Mouse (Mus musculus) forebrain, embryonic 13.5 days (tissue): ENCODE data around the gene Prdx2. TPM values are rescaled to one million over a fixed set of nuclear protein-coding genes. Genes with fewer than 3 reads are reported as not detected.
A peak's percentile ranks its signal among the peaks of the same experiment; 100 is the strongest.

Experiments
- ATAC-seq: fragments of 200-750 bp; cut with Nextera tagmentation; 2 replicates; pipeline ENCODE4 v1.8.0; 2017
- H3K27ac ChIP-seq: fragments of 300-500 bp; sonication (generic); 2 replicates; pipeline ENCODE4 v1.5.1; 2015; ENCODE audit warnings: inconsistent platforms, mild to moderate bottlenecking, moderate library complexity
- H3K27me3 ChIP-seq: fragments of 300-500 bp; sonication (generic); 2 replicates; pipeline ENCODE4 v1.6.1; 2015; ENCODE audit warnings: mild to moderate bottlenecking, inconsistent platforms
- H3K36me3 ChIP-seq: fragments of 300-500 bp; sonication (generic); 2 replicates; pipeline ENCODE4 v1.6.1; 2015; ENCODE audit warnings: mild to moderate bottlenecking, inconsistent platforms; ENCODE audit not compliant: poor library complexity, severe bottlenecking
- H3K4me1 ChIP-seq: fragments of 300-500 bp; sonication (generic); 2 replicates; pipeline ENCODE4 v1.6.1; 2015; ENCODE audit warnings: inconsistent platforms
- H3K4me2 ChIP-seq: fragments of 300-500 bp; sonication (generic); 2 replicates; pipeline ENCODE4 v1.6.1; 2015; ENCODE audit warnings: inconsistent platforms, mild to moderate bottlenecking, moderate library complexity
- H3K4me3 ChIP-seq: fragments of 300-500 bp; sonication (generic); 2 replicates; pipeline ENCODE4 v1.5.1; 2015; ENCODE audit warnings: mild to moderate bottlenecking, inconsistent platforms
- H3K9ac ChIP-seq: fragments of 300-500 bp; sonication (generic); 2 replicates; pipeline ENCODE4 v1.6.1; 2015; ENCODE audit warnings: mild to moderate bottlenecking, inconsistent platforms
- H3K9me3 ChIP-seq: fragments of 300-500 bp; sonication (generic); replicated peaks from 2 replicates; pipeline ENCODE4 v1.6.1; 2016; ENCODE audit warnings: inconsistent platforms
- WGBS: fragments of 180-500 bp; shearing (Covaris S2); methylation state at CpG from one replicate; pipeline ENCODE4 v1.1.7; 2015; 5-methylcytosine and 5-hydroxymethylcytosine counted together
- polyA plus RNA-seq: library from polyadenylated mRNA; unstranded; fragments of >200 nt; fragmentation: Nextera tagmentation; extraction: Ambion mirVana; gene quantifications from 2 replicates; pipeline ENCODE4 v1.2.1, GENCODE M21; 2015

Gene Prdx2
- polyA plus RNA-seq, 1 experiment from 2014 or later = 1,662 TPM

DNA sequence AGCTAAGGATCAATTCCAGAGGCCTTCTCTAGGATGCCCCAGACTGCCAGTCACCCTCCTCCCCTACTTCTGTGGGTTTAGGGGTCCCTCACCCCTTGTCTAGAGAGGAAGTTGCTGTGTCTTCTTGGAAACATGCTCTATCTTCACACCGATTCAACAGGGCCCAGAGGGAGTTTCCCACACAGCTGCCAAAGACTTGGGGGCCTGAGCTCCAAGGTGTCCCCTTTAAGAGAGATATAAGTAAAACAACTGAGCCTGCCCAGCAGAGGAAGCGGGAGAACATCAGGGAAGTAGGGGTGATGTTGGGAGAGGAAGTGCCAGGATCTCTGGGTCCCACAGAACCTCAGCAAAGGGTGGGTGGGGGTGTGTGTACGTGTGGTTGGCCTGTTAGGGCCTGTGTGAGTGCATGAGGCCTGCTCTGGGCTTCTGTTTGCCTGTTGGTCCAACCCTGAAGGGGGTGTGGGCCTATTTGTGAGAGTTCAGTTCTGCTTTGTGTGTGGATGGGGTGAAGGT, 13.2 kb downstream of the Prdx2 start:
- 64% methylated on average over 3 of the region's 3 CpGs for WGBS
- no peak overlapping the region for H3K9ac ChIP-seq
- no peak overlapping the region for H3K4me3 ChIP-seq
- no peak overlapping the region for H3K27ac ChIP-seq
- no peak for ATAC-seq
- no peaks in the 10 kb centered on the region for H3K9me3 ChIP-seq
- H3K36me3 ChIP-seq = no peaks in the 10 kb centered on the region
- H3K4me1 ChIP-seq = peaks cover 59% of the 10 kb centered on the region
- H3K4me2 ChIP-seq = no peak overlapping the region
- peaks cover 76% of the 10 kb centered on the region for H3K27me3 ChIP-seq

DNA sequence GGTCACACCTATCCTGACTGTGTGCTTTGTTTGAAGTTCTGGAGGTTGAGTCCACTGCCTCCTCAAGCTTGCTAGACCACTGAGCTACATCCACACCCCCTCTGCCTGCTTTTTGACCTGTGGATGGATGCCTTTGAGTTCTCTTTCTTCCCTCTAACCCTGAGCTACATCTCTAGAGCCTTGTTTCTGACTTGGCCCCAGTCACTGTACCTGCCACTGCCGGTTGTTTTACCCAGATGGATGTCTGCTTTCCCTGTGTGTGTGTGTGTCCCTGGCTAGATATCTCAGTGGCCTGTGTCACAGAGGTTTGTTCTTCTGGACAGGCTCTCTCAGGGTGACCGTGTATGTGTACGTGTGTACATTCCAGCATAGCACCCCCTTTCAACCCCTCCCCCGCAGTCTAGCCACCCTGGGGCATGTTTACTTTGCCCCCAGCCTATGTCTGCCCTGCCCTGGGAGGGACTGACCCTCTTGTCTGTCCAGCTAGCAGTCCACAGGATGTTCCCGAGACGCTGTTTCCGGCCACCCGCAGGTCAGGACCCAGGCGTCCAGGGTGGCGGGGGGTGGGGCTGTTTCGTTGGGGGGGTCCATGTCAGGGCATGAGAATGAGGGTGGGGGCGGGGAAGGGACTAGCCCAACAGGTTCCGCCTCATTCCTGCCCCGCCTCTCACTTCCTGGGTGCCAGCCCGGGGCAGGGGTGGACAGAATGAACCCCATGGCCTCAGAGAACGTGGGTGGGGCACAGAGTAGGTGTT, 15.1 kb downstream of the Prdx2 start:
- peak overlapping the region; percentile 98 for H3K4me2 ChIP-seq
- H3K4me1 ChIP-seq = peaks cover 44% of the 10 kb centered on the region
- peaks cover 64% of the 10 kb centered on the region for H3K27me3 ChIP-seq
- 23% methylated on average over 16 of the region's 16 CpGs for WGBS
- H3K9ac ChIP-seq = 0 out of 2 replicates have a peak overlapping the region, but pooled peaks have one; percentile 70
- H3K36me3 ChIP-seq = no peaks in the 10 kb centered on the region
- ATAC-seq = no peak
- H3K9me3 ChIP-seq = no peaks in the 10 kb centered on the region
- no peak overlapping the region for H3K27ac ChIP-seq
- peak overlapping the region; percentile 50; the same call in 1 of the 2 replicates for H3K4me3 ChIP-seq

DNA sequence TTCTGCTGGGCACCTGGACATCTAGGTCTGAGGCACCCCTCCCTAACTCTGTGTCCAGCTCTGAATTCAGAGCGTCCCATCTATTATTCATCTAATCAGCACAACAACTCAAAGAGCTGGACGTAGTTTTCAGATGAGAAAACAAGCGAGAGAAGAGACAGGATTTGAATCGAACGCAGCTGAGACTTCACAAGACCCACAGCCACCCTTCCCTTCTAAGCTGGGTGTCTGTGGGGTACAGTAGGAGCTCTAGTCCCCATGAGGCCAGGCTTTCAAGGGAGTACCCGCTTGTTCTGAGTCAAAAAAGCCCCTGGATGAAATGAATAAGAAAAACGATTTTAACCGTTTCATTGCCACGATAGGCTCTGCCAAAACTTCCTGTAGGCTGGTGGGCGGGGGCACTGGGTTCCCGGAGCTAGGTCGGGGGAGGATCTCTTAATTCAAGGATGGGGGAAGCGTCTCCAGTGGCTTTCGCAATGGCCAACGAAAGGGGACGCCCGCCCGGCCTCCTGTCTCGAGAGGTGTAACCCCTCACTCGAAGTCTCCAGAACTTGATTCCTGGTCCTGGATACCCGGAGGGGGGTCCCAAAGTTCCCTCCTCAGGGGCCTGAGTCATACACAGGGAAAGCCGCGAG, 15.8 kb downstream of the Prdx2 start:
- Histone ChIP-seq H3K4me2 (peak overlapping the region; percentile 98), H3K9ac (peak overlapping the region; percentile 70), H3K27ac (peak overlapping the region; percentile 59; the same call in 1 of the 2 replicates), H3K4me1 (peaks cover 38% of the 10 kb centered on the region), H3K36me3 (no peaks in the 10 kb centered on the region), H3K4me3 (peak overlapping the region; percentile 50), H3K27me3 (peaks cover 58% of the 10 kb centered on the region), H3K9me3 (no peaks in the 10 kb centered on the region)
- WGBS = 1% methylated on average over 23 of the region's 23 CpGs
- ATAC-seq = no peak

DNA sequence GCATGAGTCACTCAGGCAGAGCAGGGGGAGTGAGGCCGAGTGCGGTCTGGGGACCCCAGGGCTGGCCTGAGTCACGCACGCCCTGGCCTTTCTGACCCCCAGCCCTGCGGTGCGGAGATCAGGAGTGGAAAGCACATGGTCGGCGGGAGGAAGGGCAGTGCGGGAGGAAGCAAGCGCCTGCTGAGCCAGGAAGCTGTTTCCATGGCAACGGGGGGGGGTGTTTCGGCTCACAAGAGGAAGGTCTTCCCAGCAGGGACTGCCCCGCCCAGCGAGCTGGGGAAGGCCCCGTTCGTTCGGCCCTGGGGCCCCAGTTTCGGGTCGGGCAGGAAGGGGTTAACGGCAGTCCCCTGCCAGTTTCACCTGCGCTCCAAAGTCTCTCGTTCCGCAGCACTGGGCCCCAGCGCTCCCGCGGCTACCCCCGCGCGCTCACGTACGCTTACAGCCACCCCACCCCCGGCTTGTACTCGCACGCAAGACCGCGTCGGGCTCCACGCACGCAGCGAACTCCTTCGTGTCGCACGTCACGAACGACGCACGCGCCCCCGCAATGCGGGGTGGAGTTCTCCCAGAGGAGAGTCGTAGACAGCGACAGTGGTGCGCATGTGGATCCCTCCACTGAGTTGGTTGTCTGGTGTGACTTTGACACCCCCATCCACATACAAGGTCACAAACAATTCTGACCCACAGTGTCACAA, 16.4 kb downstream of the Prdx2 start:
- H3K36me3 ChIP-seq = no peaks in the 10 kb centered on the region
- ATAC-seq = peak; percentile 61
- peaks cover 34% of the 10 kb centered on the region for H3K4me1 ChIP-seq
- H3K9ac ChIP-seq = peak overlapping the region; percentile 70
- no peaks in the 10 kb centered on the region for H3K9me3 ChIP-seq
- H3K27me3 ChIP-seq = peaks cover 51% of the 10 kb centered on the region
- peak overlapping the region; percentile 59 for H3K27ac ChIP-seq
- under 1% methylated on average over 49 of the region's 53 CpGs for WGBS
- H3K4me2 ChIP-seq = peak overlapping the region; percentile 98
- peak overlapping the region; percentile 50 for H3K4me3 ChIP-seq

DNA sequence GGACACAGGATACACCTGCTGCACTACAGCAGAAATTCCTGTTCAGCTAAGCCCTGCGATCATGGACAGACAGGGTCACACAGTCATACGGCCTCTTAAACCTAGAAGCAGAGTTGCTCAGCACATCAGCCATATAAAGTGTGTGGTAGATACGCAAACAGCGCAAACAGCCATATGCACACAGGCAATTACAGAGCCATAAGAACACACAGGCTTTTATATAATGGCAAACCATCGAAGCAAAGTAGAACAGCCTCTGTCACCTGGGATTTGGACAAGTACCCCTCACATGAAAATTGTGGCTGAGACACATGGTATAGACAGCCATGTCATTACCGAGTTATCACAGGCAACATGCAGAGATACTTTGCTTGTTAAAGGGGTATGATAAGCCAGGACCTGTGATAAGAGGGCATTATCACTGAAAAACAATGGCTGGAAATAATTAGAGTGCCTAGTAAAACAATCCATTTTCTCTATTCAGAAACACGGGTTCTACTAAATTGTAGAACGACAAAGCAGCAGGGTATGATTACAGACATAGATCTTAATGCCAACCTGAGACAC, 17.1 kb downstream of the Prdx2 start:
- 37% methylated on average over 8 of the region's 8 CpGs for WGBS

DNA sequence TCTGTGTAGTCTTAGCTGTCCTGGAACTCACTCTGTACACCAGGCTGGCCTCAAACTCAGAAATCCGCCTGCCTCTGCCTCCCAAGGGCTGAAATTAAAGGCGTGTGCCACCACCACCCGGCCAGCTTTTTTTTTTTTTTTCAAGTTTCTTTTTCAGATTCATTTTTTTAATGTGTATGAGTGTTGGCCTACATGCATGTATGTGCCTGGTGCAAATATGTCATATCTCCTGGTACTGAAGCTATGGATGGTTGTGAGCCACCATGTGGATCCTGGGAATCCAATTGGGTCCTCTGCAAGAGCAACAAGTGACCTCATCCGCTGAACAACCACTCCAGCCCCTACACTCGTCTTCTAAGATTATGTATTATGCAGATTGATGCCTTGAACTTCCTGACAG, 18.0 kb downstream of the Prdx2 start:
- peaks cover 40% of the 10 kb centered on the region for H3K27me3 ChIP-seq
- 84% methylated on average over 5 of the region's 5 CpGs for WGBS

More for the DNA sequence above, 17.1 kb downstream of the Prdx2 start:
- H3K9ac ChIP-seq = peak overlapping the region; percentile 70
- H3K4me2 ChIP-seq = peak overlapping the region; percentile 98
- H3K27ac ChIP-seq = peak overlapping the region; percentile 59; the same call in 1 of the 2 replicates
- peaks cover 47% of the 10 kb centered on the region for H3K27me3 ChIP-seq
- H3K4me3 ChIP-seq = peak overlapping the region; percentile 50
- H3K36me3 ChIP-seq = no peaks in the 10 kb centered on the region
- no peak for ATAC-seq
- no peaks in the 10 kb centered on the region for H3K9me3 ChIP-seq
- H3K4me1 ChIP-seq = peaks cover 33% of the 10 kb centered on the region

DNA sequence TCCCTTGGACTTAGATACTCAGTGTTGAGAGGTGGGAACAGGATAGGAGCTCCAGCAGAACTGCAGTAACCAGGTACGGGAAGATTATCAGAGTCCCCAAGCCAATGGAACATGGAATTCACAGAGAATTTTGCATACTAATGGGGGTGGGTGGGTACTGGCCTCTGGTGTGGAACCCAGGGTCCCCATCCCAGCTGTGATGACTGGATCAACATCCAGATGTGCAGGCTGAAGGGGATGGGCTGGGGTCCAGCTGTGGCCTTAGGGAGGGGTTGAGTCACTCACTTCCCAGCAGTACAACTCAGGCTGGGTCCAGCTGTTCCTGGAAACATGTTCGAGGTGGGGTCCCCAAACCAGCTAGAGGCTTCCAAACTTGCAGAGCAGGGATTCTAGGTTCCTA, 18.5 kb downstream of the Prdx2 start:
- H3K9me3 ChIP-seq = no peaks in the 10 kb centered on the region
- peaks cover 36% of the 10 kb centered on the region for H3K27me3 ChIP-seq
- H3K4me1 ChIP-seq = peaks cover 33% of the 10 kb centered on the region
- ATAC-seq = no peak
- H3K27ac ChIP-seq = no peak overlapping the region
- no peak overlapping the region for H3K4me3 ChIP-seq
- WGBS = 78% methylated on average over 2 of the region's 2 CpGs
- no peaks in the 10 kb centered on the region for H3K36me3 ChIP-seq
- no peak overlapping the region for H3K4me2 ChIP-seq
- no peak overlapping the region for H3K9ac ChIP-seq

More for the DNA sequence above, 18.0 kb downstream of the Prdx2 start:
- H3K4me2 ChIP-seq = no peak overlapping the region
- no peak overlapping the region for H3K4me3 ChIP-seq
- no peaks in the 10 kb centered on the region for H3K36me3 ChIP-seq
- no peak for ATAC-seq
- no peak overlapping the region for H3K9ac ChIP-seq
- no peak overlapping the region for H3K27ac ChIP-seq
- peaks cover 33% of the 10 kb centered on the region for H3K4me1 ChIP-seq
- no peaks in the 10 kb centered on the region for H3K9me3 ChIP-seq

DNA sequence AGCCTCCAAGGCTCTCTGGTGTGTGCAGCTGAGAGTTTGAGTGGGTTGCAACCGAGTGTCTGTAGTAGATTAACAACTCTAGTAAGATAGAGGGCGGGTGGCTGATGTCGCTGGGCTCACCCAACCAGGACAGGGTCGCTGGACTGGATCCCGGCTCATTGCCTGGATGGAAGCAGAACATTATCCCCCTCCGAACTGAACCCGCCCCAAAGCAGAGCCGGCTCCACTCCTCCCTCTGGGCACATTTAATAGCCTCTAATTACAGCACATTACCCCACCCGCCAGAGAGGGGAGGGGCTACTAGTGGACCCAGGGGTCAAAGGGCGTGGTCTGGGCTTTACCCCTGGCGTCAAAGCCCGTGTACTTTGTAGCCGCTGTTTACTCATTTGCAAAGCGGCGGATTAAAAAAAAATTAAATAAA, 19.9 kb downstream of the Prdx2 start:
- WGBS = 13% methylated on average over 15 of the region's 15 CpGs
- Histone ChIP-seq H3K27me3 (peaks cover 31% of the 10 kb centered on the region), H3K4me1 (peaks cover 33% of the 10 kb centered on the region), H3K27ac (no peak overlapping the region), H3K4me3 (no peak overlapping the region), H3K9ac (no peak overlapping the region), H3K4me2 (peak overlapping the region; percentile 89), H3K36me3 (no peaks in the 10 kb centered on the region), H3K9me3 (no peaks in the 10 kb centered on the region)
- no peak for ATAC-seq

DNA sequence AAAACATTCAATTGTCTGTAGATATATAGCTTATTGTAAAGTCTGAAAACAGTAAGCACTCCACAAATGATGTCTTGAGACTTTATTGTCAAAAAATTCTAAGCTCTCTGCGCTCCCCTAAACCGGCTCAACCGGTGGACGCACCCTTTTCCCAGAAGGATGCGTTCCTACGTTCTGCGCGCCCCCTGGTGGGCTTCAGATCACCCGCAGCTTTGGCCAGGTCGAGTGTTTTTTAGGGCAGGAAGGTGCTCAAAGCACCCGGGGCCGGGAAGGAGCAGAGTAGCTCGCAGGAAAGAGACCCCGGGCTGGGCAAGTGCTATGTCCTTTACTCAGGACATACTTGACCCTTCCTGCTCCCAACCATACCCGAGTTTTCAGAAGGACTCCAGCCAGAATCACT, 20.4 kb downstream of the Prdx2 start:
- WGBS = 0% methylated on average over 15 of the region's 15 CpGs
- H3K4me2 ChIP-seq = peak overlapping the region; percentile 89
- H3K27ac ChIP-seq = peak overlapping the region; percentile 75
- peak; percentile 59 for ATAC-seq
- H3K9ac ChIP-seq = peak overlapping the region; percentile 72
- H3K4me3 ChIP-seq = peak overlapping the region; percentile 57
- no peaks in the 10 kb centered on the region for H3K9me3 ChIP-seq
- no peaks in the 10 kb centered on the region for H3K36me3 ChIP-seq
- peaks cover 28% of the 10 kb centered on the region for H3K27me3 ChIP-seq
- peaks cover 29% of the 10 kb centered on the region for H3K4me1 ChIP-seq

DNA sequence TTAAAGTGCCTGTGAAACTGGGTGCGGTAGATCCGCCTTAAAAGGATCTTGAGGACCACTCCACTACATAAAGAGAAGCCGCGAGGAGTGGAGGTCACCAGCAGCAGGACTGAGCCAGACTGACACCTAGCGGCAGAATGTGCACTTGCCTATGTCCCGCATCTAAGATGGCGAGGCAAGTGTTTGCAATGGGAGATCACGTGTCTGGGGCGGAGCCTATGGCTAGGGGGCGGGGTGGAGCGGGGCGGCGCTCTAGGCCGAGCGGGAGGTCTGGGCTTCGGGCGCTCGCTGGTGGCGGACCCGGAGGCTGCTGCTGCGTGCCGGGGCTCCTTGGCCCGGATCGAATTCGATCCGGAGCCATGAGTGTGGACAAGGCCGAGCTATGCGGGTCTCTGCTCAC, 21.0 kb downstream of the Prdx2 start, which contains the start of gene Hook2:
TSS of gene Hook2 (plus strand) at position 255 of the 400 bp plus-strand sequence.
- Histone ChIP-seq H3K9me3 (no peaks in the 10 kb centered on the region), H3K4me3 (peak within 1 kb of the TSS; percentile 57), H3K4me2 (peak within 1 kb of the TSS; percentile 89), H3K9ac (peak within 1 kb of the TSS; percentile 75), H3K4me1 (peaks cover 24% of the 10 kb centered on the region), H3K27me3 (peaks cover 28% of the 10 kb centered on the region), H3K27ac (peak within 1 kb of the TSS; percentile 75), H3K36me3 (no peaks in the 10 kb centered on the region)
- peak; percentile 91 for ATAC-seq
- under 1% methylated on average over 28 of the region's 28 CpGs for WGBS

DNA sequence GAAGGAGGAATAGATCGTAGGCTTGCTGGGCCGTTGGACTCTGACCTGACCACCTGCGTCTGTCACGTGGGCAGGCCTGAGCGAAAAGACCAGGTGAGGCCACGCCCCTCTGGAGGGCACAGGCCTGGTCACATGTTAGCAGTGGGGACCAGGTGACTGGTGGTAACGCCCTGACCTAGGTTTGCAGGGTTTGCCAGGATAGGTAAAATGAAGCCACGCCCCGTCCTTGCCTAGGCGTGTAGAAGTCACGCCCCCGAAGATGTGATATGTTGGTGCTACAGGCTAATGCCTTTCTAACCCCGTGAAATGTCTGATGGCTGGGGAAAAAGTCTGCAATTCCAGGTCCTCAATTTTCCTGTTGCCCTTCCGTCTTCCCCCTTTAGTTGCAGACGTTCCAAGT, 21.4 kb downstream of the Prdx2 start:
- peak; percentile 34 for ATAC-seq
- peaks cover 24% of the 10 kb centered on the region for H3K4me1 ChIP-seq
- H3K27me3 ChIP-seq = peaks cover 32% of the 10 kb centered on the region
- H3K9me3 ChIP-seq = no peaks in the 10 kb centered on the region
- no peak overlapping the region for H3K27ac ChIP-seq
- peak overlapping the region; percentile 57 for H3K4me3 ChIP-seq
- 4% methylated on average over 15 of the region's 15 CpGs for WGBS
- H3K4me2 ChIP-seq = peak overlapping the region; percentile 89
- H3K36me3 ChIP-seq = no peaks in the 10 kb centered on the region
- peak overlapping the region; percentile 75 for H3K9ac ChIP-seq
